Mouse (Mus musculus): ENCODE measurements around the gene Lrp6. TPM values are rescaled to one million over a fixed set of nuclear protein-coding genes. Genes with fewer than 3 reads are reported as not detected.

Gene Lrp6
- polyA plus RNA-seq, 1 experiment from 2014 or later: 35.0 TPM

GRCm38 (mm10) chr6:134518450-134518849 lies 48.3 kb downstream of the Lrp6 start:
- Histone ChIP-seq H3K4me3 (ENCODE audit: low read depth, low read length) (no peak overlapping the region), H3K9ac (ENCODE audit: low read length) (no peak overlapping the region), H3K4me1 (replicated peaks; ENCODE audit: control insufficient read depth, insufficient read depth, low read length) (peaks cover 31% of the 10 kb centered on the region), H3K36me3 (ENCODE audit: control insufficient read depth, insufficient read depth, low read length) (peaks cover 7% of the 10 kb centered on the region; the same call in 1 of the 2 replicates), H3K27ac (ENCODE audit: low read depth) (no peak overlapping the region), H3K9me3 (ENCODE audit: control insufficient read depth, low read length) (no peaks in the 10 kb centered on the region), H3K4me2 (ENCODE audit: low read length) (no peak overlapping the region), H3K27me3 (replicated peaks; ENCODE audit: control insufficient read depth, insufficient read depth, low read length) (no peaks in the 10 kb centered on the region)
- DNase-seq (ENCODE audit: low spot score): no peak
- WGBS: 70% methylated on average over 5 of the region's 5 CpGs
- no peak for ATAC-seq (replicated peaks; ENCODE audit: low FRiP score, low TSS enrichment, low read depth)

DNA sequence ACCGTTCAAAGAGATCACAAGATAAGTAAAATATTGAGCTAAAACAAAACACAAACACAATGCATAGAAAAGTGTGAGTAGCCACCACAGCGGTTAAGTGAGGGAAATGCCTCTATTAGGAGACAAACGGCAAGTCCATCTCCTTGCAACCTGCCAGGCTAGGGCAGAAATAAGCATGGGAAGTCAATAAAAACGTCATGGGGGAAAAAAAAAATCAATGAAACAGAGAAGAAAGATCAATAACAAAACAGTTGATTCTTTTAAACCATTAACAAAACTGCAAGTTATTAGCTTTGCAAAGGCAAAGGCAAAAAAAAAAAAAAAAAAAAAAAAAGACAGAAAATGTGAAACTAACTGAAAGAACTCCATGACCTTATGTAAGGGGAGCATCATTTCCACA lies 49.6 kb downstream of the Lrp6 start:
- Histone ChIP-seq H3K4me1 (replicated peaks; ENCODE audit: control insufficient read depth, insufficient read depth, low read length) (peaks cover 31% of the 10 kb centered on the region), H3K27me3 (replicated peaks; ENCODE audit: control insufficient read depth, insufficient read depth, low read length) (no peaks in the 10 kb centered on the region), H3K9me3 (ENCODE audit: control insufficient read depth, low read length) (no peaks in the 10 kb centered on the region), H3K36me3 (ENCODE audit: control insufficient read depth, insufficient read depth, low read length) (peaks cover 14% of the 10 kb centered on the region), H3K27ac (ENCODE audit: low read depth) (no peak overlapping the region), H3K4me3 (ENCODE audit: low read depth, low read length) (no peak overlapping the region), H3K4me2 (ENCODE audit: low read length) (no peak overlapping the region), H3K9ac (ENCODE audit: low read length) (no peak overlapping the region)
- no peak for ATAC-seq (replicated peaks; ENCODE audit: low FRiP score, low TSS enrichment, low read depth)
- WGBS: 57% methylated on average over 4 of the region's 4 CpGs
- DNase-seq (ENCODE audit: low spot score): no peak

DNA sequence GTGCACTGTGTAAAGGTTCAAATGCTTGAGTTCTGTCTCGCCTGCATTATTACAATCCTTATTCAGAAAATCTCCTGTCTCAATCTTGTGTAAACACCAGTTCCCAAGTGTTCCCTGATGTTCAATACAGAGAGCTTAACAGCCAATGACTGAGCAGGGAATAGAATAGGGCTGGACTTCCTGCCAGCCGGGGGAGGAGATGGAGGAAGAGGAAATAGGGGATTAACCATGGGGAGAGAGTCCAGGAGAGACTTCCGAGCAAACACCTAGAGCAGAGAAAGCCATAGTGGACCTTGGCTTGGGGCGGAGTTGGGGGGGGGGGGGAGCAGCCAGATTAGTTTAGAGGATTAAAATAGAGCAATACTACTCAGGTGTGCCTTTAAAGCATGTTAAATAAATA lies 51.3 kb downstream of the Lrp6 start:
- ATAC-seq (replicated peaks; ENCODE audit: low FRiP score, low TSS enrichment, low read depth): peak; percentile 76
- Histone ChIP-seq H3K4me2 (ENCODE audit: low read length) (no peak overlapping the region), H3K27me3 (replicated peaks; ENCODE audit: control insufficient read depth, insufficient read depth, low read length) (no peaks in the 10 kb centered on the region), H3K9me3 (ENCODE audit: control insufficient read depth, low read length) (no peaks in the 10 kb centered on the region), H3K36me3 (ENCODE audit: control insufficient read depth, insufficient read depth, low read length) (peaks cover 14% of the 10 kb centered on the region), H3K9ac (ENCODE audit: low read length) (no peak overlapping the region), H3K4me3 (ENCODE audit: low read depth, low read length) (no peak overlapping the region), H3K27ac (ENCODE audit: low read depth) (no peak overlapping the region), H3K4me1 (replicated peaks; ENCODE audit: control insufficient read depth, insufficient read depth, low read length) (peaks cover 28% of the 10 kb centered on the region)
- 50% methylated on average over 4 of the region's 4 CpGs for WGBS
- DNase-seq (ENCODE audit: low spot score): no peak

DNA sequence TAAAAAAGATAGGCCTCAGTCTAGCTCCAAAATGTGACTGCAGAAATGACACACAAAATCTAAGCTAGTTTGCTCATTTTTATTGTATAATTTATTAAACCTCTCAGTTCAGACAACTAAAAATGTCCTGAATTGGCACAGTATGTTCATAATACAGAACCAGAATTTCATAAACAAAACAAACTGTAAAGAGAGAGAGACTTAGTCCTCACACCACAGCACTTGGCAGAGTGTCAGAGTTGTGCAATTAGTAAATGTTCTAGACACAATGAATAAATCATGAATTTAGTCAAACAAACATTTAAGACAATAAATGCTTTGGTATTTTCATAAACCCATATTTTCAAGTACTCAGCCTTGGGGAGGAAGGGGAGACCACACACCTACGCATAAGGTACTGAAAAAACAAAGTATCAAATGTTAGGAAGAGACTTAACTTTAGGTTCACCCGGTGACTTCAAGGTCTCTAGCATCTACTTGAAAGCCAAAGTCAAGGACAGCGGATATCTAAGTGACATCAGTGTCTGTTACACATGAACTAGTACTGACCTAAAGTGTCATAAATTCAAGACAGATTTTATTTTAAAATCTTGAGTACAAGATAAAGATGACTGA lies 52.8 kb downstream of the Lrp6 start:
- Histone ChIP-seq H3K9me3 (ENCODE audit: control insufficient read depth, low read length) (no peaks in the 10 kb centered on the region), H3K36me3 (ENCODE audit: control insufficient read depth, insufficient read depth, low read length) (peaks cover 7% of the 10 kb centered on the region; the same call in 1 of the 2 replicates), H3K9ac (ENCODE audit: low read length) (no peak overlapping the region), H3K27me3 (replicated peaks; ENCODE audit: control insufficient read depth, insufficient read depth, low read length) (no peaks in the 10 kb centered on the region), H3K4me3 (ENCODE audit: low read depth, low read length) (no peak overlapping the region), H3K27ac (ENCODE audit: low read depth) (no peak overlapping the region), H3K4me2 (ENCODE audit: low read length) (no peak overlapping the region), H3K4me1 (replicated peaks; ENCODE audit: control insufficient read depth, insufficient read depth, low read length) (peaks cover 28% of the 10 kb centered on the region)
- WGBS: 87% methylated on average over 3 of the region's 3 CpGs
- no peak for DNase-seq (ENCODE audit: low spot score)
- no peak for ATAC-seq (replicated peaks; ENCODE audit: low FRiP score, low TSS enrichment, low read depth)

DNA sequence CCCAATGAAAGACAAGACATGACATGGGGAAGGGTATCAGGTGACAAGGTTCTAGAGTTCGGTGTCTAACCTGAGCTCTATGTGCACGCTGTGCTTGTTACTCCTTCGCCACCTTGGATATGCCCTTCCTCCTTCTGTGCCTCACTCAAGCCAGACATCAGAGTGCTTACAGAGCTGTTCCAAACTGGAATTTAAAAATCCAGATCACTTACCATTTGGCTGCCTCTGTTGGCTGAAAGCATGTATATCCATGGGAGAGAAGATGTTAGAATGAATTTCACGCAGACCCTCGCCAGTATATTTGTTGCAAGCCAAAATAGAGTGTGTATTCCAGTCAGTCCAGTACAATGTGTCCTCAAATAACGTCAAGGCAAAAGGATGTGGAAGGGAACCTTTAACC lies 53.8 kb downstream of the Lrp6 start:
- H3K4me2 ChIP-seq (ENCODE audit: low read length): no peak overlapping the region
- H3K4me1 ChIP-seq (replicated peaks; ENCODE audit: control insufficient read depth, insufficient read depth, low read length): peaks cover 22% of the 10 kb centered on the region
- H3K36me3 ChIP-seq (ENCODE audit: control insufficient read depth, insufficient read depth, low read length): peaks cover 7% of the 10 kb centered on the region; the same call in 1 of the 2 replicates
- ATAC-seq (replicated peaks; ENCODE audit: low FRiP score, low TSS enrichment, low read depth): no peak
- 83% methylated on average over 6 of the region's 6 CpGs for WGBS
- no peaks in the 10 kb centered on the region for H3K27me3 ChIP-seq (replicated peaks; ENCODE audit: control insufficient read depth, insufficient read depth, low read length)
- no peak overlapping the region for H3K27ac ChIP-seq (ENCODE audit: low read depth)
- no peaks in the 10 kb centered on the region for H3K9me3 ChIP-seq (ENCODE audit: control insufficient read depth, low read length)
- no peak overlapping the region for H3K9ac ChIP-seq (ENCODE audit: low read length)
- DNase-seq (ENCODE audit: low spot score): no peak
- no peak overlapping the region for H3K4me3 ChIP-seq (ENCODE audit: low read depth, low read length)

DNA sequence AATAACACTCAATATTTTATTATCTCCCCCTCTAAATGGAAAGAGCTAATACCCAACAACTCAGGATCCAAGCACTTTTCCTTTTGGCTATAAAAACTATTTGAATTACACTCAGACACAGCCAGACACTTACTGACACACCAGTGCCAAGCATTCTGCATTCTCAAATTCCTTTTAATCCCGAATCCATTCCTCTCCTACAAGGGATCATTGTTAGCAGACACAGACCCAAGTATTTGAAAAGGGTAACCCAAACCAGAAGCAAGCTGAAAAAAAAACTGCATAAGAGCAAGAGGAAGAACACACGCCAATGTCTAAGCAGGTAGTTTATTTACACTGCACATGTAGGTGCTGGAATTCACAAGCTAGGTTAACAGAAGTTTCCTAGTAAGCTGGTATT lies 54.3 kb downstream of the Lrp6 start:
- H3K27ac ChIP-seq (ENCODE audit: low read depth): no peak overlapping the region
- H3K4me1 ChIP-seq (replicated peaks; ENCODE audit: control insufficient read depth, insufficient read depth, low read length): peaks cover 22% of the 10 kb centered on the region; the same call in 1 of the 2 replicates
- H3K9me3 ChIP-seq (ENCODE audit: control insufficient read depth, low read length): no peaks in the 10 kb centered on the region
- no peak overlapping the region for H3K4me2 ChIP-seq (ENCODE audit: low read length)
- 58% methylated on average over 2 of the region's 2 CpGs for WGBS
- ATAC-seq (replicated peaks; ENCODE audit: low FRiP score, low TSS enrichment, low read depth): no peak
- H3K27me3 ChIP-seq (replicated peaks; ENCODE audit: control insufficient read depth, insufficient read depth, low read length): no peaks in the 10 kb centered on the region
- H3K36me3 ChIP-seq (ENCODE audit: control insufficient read depth, insufficient read depth, low read length): peaks cover 10% of the 10 kb centered on the region
- H3K9ac ChIP-seq (ENCODE audit: low read length): no peak overlapping the region
- no peak for DNase-seq (ENCODE audit: low spot score)
- H3K4me3 ChIP-seq (ENCODE audit: low read depth, low read length): no peak overlapping the region

- Histone ChIP-seq H3K36me3 (ENCODE audit: control insufficient read depth, insufficient read depth, low read length) (peaks cover 24% of the 10 kb centered on the region), H3K27me3 (replicated peaks; ENCODE audit: control insufficient read depth, insufficient read depth, low read length) (no peaks in the 10 kb centered on the region), H3K27ac (ENCODE audit: low read depth) (no peak overlapping the region), H3K9me3 (ENCODE audit: control insufficient read depth, low read length) (no peaks in the 10 kb centered on the region), H3K4me1 (replicated peaks; ENCODE audit: control insufficient read depth, insufficient read depth, low read length) (peaks cover 14% of the 10 kb centered on the region; the same call in 1 of the 2 replicates), H3K4me2 (ENCODE audit: low read length) (no peak overlapping the region), H3K9ac (ENCODE audit: low read length) (no peak overlapping the region), H3K4me3 (ENCODE audit: low read depth, low read length) (no peak overlapping the region)
- ATAC-seq (replicated peaks; ENCODE audit: low FRiP score, low TSS enrichment, low read depth) (no peak), DNase-seq (ENCODE audit: low spot score) (no peak)
Observed at GRCm38 (mm10) chr6:134511118-134511517, 55.6 kb downstream of the Lrp6 start.

DNA sequence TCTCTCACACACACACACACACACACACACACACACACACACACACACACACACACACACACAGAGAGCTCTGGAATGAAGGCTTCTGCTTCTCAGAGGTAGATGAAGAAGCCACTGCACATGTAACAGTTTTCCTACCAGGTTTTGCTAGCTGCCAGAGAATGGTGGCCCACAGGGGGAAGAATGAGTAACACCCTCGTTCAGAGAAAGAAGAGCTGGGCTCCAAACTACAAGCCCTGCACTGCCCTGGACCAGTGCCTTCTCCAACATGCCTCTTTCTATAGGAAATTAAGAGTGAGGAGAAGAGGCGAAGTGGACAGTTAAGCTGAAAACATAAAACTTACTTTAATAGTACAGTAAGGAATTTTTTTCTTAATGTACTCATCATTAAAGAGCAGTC lies 56.5 kb downstream of the Lrp6 start:
- Histone ChIP-seq H3K36me3 (ENCODE audit: control insufficient read depth, insufficient read depth, low read length) (peaks cover 32% of the 10 kb centered on the region), H3K27me3 (replicated peaks; ENCODE audit: control insufficient read depth, insufficient read depth, low read length) (no peaks in the 10 kb centered on the region), H3K9me3 (ENCODE audit: control insufficient read depth, low read length) (no peaks in the 10 kb centered on the region), H3K4me1 (replicated peaks; ENCODE audit: control insufficient read depth, insufficient read depth, low read length) (peaks cover 6% of the 10 kb centered on the region; the same call in 1 of the 2 replicates), H3K4me3 (ENCODE audit: low read depth, low read length) (no peak overlapping the region), H3K27ac (ENCODE audit: low read depth) (no peak overlapping the region), H3K9ac (ENCODE audit: low read length) (no peak overlapping the region), H3K4me2 (ENCODE audit: low read length) (no peak overlapping the region)
- no peak for ATAC-seq (replicated peaks; ENCODE audit: low FRiP score, low TSS enrichment, low read depth)
- DNase-seq (ENCODE audit: low spot score): no peak
- 40% methylated on average over 2 of the region's 2 CpGs for WGBS

GRCm38 (mm10) chr6:134509731-134510226 lies 57.0 kb downstream of the Lrp6 start:
- ATAC-seq (replicated peaks; ENCODE audit: low FRiP score, low TSS enrichment, low read depth) (no peak), DNase-seq (ENCODE audit: low spot score) (no peak)
- no peak overlapping the region for H3K4me3 ChIP-seq (ENCODE audit: low read depth, low read length)
- H3K4me2 ChIP-seq (ENCODE audit: low read length): no peak overlapping the region
- WGBS: 19% methylated on average over 10 of the region's 10 CpGs
- H3K27ac ChIP-seq (ENCODE audit: low read depth): no peak overlapping the region
- no peaks in the 10 kb centered on the region for H3K9me3 ChIP-seq (ENCODE audit: control insufficient read depth, low read length)
- H3K36me3 ChIP-seq (ENCODE audit: control insufficient read depth, insufficient read depth, low read length): peaks cover 36% of the 10 kb centered on the region
- no peaks in the 10 kb centered on the region for H3K27me3 ChIP-seq (replicated peaks; ENCODE audit: control insufficient read depth, insufficient read depth, low read length)
- peaks cover 5% of the 10 kb centered on the region; the same call in 1 of the 2 replicates for H3K4me1 ChIP-seq (replicated peaks; ENCODE audit: control insufficient read depth, insufficient read depth, low read length)
- no peak overlapping the region for H3K9ac ChIP-seq (ENCODE audit: low read length)

Measured in intestine, embryonic 14.5 days (tissue).